ENCODE assay signal across 26 mouse cellular contexts in the genomic region with DNA sequence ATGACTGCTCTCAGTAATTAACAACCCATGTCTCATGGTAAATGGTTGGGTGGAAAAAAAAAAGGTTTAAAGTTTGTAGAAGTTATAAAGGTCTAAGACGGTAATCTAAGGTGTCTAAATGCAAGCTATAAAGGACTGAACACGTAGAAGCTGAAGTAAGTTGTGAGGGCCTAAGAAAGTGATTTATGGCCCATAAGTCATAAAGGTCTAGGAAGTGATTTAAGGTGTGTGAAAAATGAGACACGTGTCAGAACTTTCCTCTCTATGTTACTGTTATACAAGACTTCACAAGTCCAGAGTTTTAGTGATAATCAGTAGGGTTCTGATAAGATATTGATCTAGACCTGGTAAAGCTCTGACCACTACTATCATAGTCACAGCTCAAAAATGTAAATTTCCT.
"Had no signal": no experiment of that assay in that cellular context is flagged by ENCODE, and none has a peak within 500 bp of the region (broad histone marks: within the 10 kb centered on the region; RNA-seq: fewer than 3 reads in every experiment).

No protein-coding gene starts in this region.

- H3K4me3 ChIP-seq: heart, adult 2 months; heart, embryonic 13.5 days; heart, embryonic 15.5 days; hindbrain, embryonic 13.5 days; hindbrain, embryonic 15.5 days; kidney, embryonic 15.5 days; left cerebral cortex, adult 2 months; limb, embryonic 13.5 days; limb, embryonic 15.5 days; liver, embryonic 12.5 days had no signal

- H3K27me3 ChIP-seq: heart, embryonic 13.5 days; heart, embryonic 15.5 days; hindbrain, embryonic 13.5 days; hindbrain, embryonic 15.5 days; kidney, embryonic 15.5 days; limb, embryonic 13.5 days; limb, embryonic 15.5 days; liver, embryonic 12.5 days had no signal

- H3K4me2 ChIP-seq: heart, embryonic 11.5 days; heart, embryonic 13.5 days; heart, embryonic 15.5 days; hindbrain, embryonic 13.5 days; hindbrain, embryonic 15.5 days; kidney, embryonic 15.5 days; limb, embryonic 13.5 days; limb, embryonic 15.5 days; liver, embryonic 12.5 days had no signal

- H3K9ac ChIP-seq: forebrain, postnatal 0 days; heart, embryonic 13.5 days; heart, embryonic 15.5 days; hindbrain, embryonic 13.5 days; hindbrain, embryonic 15.5 days; kidney, embryonic 15.5 days; limb, embryonic 13.5 days; limb, embryonic 15.5 days; liver, embryonic 12.5 days; liver, embryonic 14.5 days had no signal

- H3K36me3 ChIP-seq: heart, embryonic 13.5 days; heart, embryonic 15.5 days; hindbrain, embryonic 13.5 days; hindbrain, embryonic 15.5 days; kidney, embryonic 15.5 days; limb, embryonic 13.5 days; limb, embryonic 15.5 days; liver, embryonic 12.5 days had no signal

- ATAC-seq: forebrain, postnatal 0 days; hindbrain, postnatal 0 days; liver, embryonic 12.5 days had no signal

- H3K4me1 ChIP-seq: heart, embryonic 15.5 days; hindbrain, embryonic 13.5 days; hindbrain, embryonic 15.5 days; limb, embryonic 13.5 days; limb, embryonic 15.5 days; liver, embryonic 12.5 days had no signal

- H3K9me3 ChIP-seq: heart, embryonic 13.5 days; heart, embryonic 15.5 days; hindbrain, embryonic 13.5 days; hindbrain, embryonic 15.5 days; kidney, embryonic 15.5 days; limb, embryonic 13.5 days; limb, embryonic 15.5 days; liver, embryonic 12.5 days had no signal

- H3K27ac ChIP-seq: heart, adult 2 months; heart, embryonic 13.5 days; heart, embryonic 15.5 days; hindbrain, embryonic 13.5 days; hindbrain, embryonic 15.5 days; hindbrain, postnatal 0 days; kidney, embryonic 15.5 days; kidney, postnatal 0 days; left cerebral cortex, adult 2 months; limb, embryonic 13.5 days; limb, embryonic 15.5 days; liver, embryonic 12.5 days; liver, embryonic 14.5 days had no signal

- DNase-seq: forebrain, postnatal 0 days; gastrocnemius, postnatal 14 days; gastrocnemius, postnatal 36 days; heart, adult 11 months; heart, adult 2 months; heart, postnatal 14 days; heart, postnatal 36 days; kidney, adult 11 months; kidney, adult 2 months; kidney, adult 9 months; kidney, postnatal 14 days; kidney, postnatal 4 days; left cerebral cortex, postnatal 4 days had no signal
